16 mouse cellular contexts compared by ENCODE assay signal in genomic region chr6:33328326-33328725, GRCm38 (mm10).
"Had no signal": no experiment of that assay in that cellular context is flagged by ENCODE, and none has a peak within 500 bp of the region (broad histone marks: within the 10 kb centered on the region; RNA-seq: fewer than 3 reads in every experiment).

No protein-coding gene starts in this region.

- H3K9me3 ChIP-seq: neural tube, embryonic 12.5 days; neural tube, embryonic 13.5 days; neural tube, embryonic 15.5 days; stomach, embryonic 15.5 days had no signal

- H3K4me1 ChIP-seq: neural tube, embryonic 12.5 days; neural tube, embryonic 13.5 days; neural tube, embryonic 15.5 days; stomach, embryonic 15.5 days had no signal

- H3K27me3 ChIP-seq: neural tube, embryonic 12.5 days; neural tube, embryonic 13.5 days; neural tube, embryonic 15.5 days; stomach, embryonic 15.5 days had no signal

- H3K9ac ChIP-seq: neural tube, embryonic 12.5 days; neural tube, embryonic 13.5 days; neural tube, embryonic 15.5 days; stomach, embryonic 15.5 days had no signal

- H3K36me3 ChIP-seq: neural tube, embryonic 12.5 days; neural tube, embryonic 13.5 days; neural tube, embryonic 15.5 days had no signal

- DNase-seq: right cerebral cortex, adult 18-20 months; right cerebral cortex, postnatal 14 days; right cerebral cortex, postnatal 25 days; right cerebral cortex, postnatal 4 days; spleen, adult 18-20 months; thymus, adult 18-20 months; thymus, adult 2 months; thymus, postnatal 14 days; thymus, postnatal 25 days; thymus, postnatal 36 days; thymus, postnatal 4 days had no signal

- H3K27ac ChIP-seq: neural tube, embryonic 12.5 days; neural tube, embryonic 13.5 days; neural tube, embryonic 15.5 days; stomach, embryonic 15.5 days; stomach, postnatal 0 days had no signal

- H3K4me3 ChIP-seq: neural tube, embryonic 12.5 days; neural tube, embryonic 13.5 days; neural tube, embryonic 15.5 days; stomach, embryonic 15.5 days had no signal
